Mouse (Mus musculus): ENCODE measurements around the gene Mcoln2. TPM values are rescaled to one million over a fixed set of nuclear protein-coding genes. Genes with fewer than 3 reads are reported as not detected.

Gene Mcoln2
- polyA plus RNA-seq, 1 experiment: 0.07 TPM

DNA sequence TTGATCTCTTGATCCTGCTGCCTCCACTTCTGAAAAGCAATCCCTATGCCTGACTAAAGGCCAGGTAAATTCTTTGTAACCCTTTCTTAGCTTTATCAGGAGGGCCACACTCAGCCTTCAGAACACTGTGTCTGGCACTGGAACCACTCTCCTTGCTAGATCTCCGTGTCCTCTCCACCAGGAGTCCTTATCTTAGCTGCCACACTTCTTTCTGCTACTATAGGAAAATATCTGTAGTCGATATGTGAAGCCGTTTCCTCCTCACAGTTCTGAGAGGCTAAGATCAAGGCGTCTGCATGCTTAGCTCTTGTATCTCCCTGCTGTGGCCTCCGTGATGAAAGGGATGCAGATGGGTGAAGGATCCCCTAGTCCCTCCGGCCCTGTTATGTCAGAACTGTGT is 22.4 kb upstream of the Mcoln2 start:
- no peaks in the 10 kb centered on the region for H3K27me3 ChIP-seq (ENCODE audit: control insufficient read depth, insufficient read depth, low read length)
- WGBS: 79% methylated on average over 6 of the region's 6 CpGs
- DNase-seq: no peak
- TF ChIP-seq CTCF (IDR thresholded peaks at IDR 0.05; ENCODE audit: borderline replicate concordance, insufficient read depth, low read depth, low read length) (no peak), POLR2A (IDR thresholded peaks at IDR 0.05; ENCODE audit: borderline replicate concordance, insufficient read depth, low read length) (no peak)
- H3K4me3 ChIP-seq (replicated peaks; ENCODE audit: insufficient read depth, low read depth, low read length): no peak overlapping the region
- no peak overlapping the region for H3K27ac ChIP-seq (ENCODE audit: insufficient read depth, low read length)
- no peaks in the 10 kb centered on the region for H3K4me1 ChIP-seq (ENCODE audit: control insufficient read depth, insufficient read depth, low read length)

DNA sequence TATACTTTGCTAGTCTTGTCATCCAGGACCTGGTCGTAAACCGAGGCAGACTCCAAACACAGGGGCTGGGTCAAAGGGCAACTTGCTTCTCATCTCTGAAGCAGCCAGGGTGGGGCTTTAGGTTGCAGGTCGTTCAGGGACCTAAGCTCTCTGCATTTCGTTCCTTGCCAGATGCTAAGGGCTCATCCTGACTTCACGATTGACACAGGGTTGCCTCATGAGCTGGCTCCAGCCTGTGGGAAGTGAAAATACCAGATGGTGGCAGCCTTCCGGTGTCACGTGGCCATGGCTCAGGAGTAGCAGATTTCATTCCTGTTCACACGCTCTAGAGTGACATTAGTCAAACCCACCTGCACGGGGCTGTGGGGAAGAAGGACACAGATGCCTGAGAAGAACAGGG is 14.8 kb upstream of the Mcoln2 start:
- Histone ChIP-seq H3K27me3 (ENCODE audit: control insufficient read depth, insufficient read depth, low read length) (no peaks in the 10 kb centered on the region), H3K4me3 (replicated peaks; ENCODE audit: insufficient read depth, low read depth, low read length) (no peak overlapping the region), H3K27ac (ENCODE audit: insufficient read depth, low read length) (no peak overlapping the region), H3K4me1 (ENCODE audit: control insufficient read depth, insufficient read depth, low read length) (no peaks in the 10 kb centered on the region)
- DNase-seq: no peak
- TF ChIP-seq POLR2A (IDR thresholded peaks at IDR 0.05; ENCODE audit: borderline replicate concordance, insufficient read depth, low read length): no peak
- TF ChIP-seq CTCF (IDR thresholded peaks at IDR 0.05; ENCODE audit: borderline replicate concordance, insufficient read depth, low read depth, low read length): no peak
- 59% methylated on average over 9 of the region's 9 CpGs for WGBS

DNA sequence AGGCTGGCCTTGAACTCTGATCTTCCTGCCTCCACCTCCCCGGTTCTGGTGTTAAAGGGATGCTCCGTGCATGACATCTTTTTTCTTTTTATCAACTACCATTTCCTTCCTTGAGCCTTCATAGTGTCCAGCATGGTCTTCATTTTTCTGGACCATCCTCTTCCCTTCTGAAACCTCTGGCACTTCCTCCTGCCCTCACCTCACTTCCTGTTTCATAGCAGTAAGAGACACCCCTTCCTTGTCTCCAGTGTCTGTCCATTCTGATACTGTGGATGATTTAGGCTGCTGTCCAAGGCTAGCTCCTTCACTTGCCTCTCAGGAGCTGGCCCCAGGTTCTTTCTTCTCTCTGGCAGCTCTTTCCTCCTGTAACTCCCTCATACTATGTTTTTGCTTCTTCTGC is 14.2 kb upstream of the Mcoln2 start:
- Histone ChIP-seq H3K27ac (ENCODE audit: insufficient read depth, low read length) (no peak overlapping the region), H3K4me3 (replicated peaks; ENCODE audit: insufficient read depth, low read depth, low read length) (no peak overlapping the region), H3K4me1 (ENCODE audit: control insufficient read depth, insufficient read depth, low read length) (no peaks in the 10 kb centered on the region), H3K27me3 (ENCODE audit: control insufficient read depth, insufficient read depth, low read length) (no peaks in the 10 kb centered on the region)
- no peak for DNase-seq
- TF ChIP-seq CTCF (IDR thresholded peaks at IDR 0.05; ENCODE audit: borderline replicate concordance, insufficient read depth, low read depth, low read length): no peak
- no peak for TF ChIP-seq POLR2A (IDR thresholded peaks at IDR 0.05; ENCODE audit: borderline replicate concordance, insufficient read depth, low read length)
- WGBS: 89% methylated on average over 2 of the region's 2 CpGs

DNA sequence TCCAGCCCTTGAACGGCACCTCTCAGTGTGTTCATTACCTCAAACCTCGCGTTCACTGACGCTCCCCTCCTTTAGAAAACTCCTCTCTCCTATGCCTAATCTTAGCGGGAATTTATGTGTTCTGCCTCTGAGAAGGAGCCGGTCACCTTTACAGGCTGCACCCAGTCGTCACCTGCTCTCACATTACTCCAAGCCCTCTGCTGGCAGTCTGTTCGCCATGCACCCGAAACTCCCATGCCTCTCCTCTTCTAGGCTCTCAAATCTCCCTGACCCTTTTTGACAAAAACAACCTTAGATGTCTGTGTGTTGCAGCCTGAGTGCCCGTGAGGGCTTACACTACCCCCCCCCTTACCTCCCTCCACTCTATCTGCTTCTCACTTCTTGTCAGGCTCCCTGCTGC is 13.2 kb upstream of the Mcoln2 start:
- no peak for DNase-seq
- TF ChIP-seq CTCF (IDR thresholded peaks at IDR 0.05; ENCODE audit: borderline replicate concordance, insufficient read depth, low read depth, low read length): 0 out of 2 replicates have a peak, but pooled peaks have one; percentile 2
- TF ChIP-seq POLR2A (IDR thresholded peaks at IDR 0.05; ENCODE audit: borderline replicate concordance, insufficient read depth, low read length): no peak
- 41% methylated on average over 10 of the region's 10 CpGs for WGBS

DNA sequence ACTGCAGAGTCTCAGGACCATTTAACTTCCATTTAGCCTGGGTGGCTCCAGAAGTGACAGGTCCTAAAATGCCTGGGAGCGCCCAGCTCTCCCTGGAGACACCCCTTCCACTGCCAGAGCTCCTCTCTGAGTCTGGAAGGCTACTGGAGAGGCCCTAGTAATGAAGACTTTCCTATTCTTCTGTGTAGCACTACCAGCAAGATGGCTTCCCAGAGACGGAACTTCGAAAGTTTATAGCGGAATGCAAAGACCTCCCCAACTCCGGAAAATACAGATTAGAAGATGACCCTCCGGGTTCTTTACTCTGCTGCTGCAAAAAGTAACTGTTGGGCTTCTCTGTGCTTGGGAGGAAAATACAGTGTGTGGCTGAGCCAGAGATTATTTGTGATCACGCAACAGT is 9.4 kb upstream of the Mcoln2 start:
- TF ChIP-seq CTCF (IDR thresholded peaks at IDR 0.05; ENCODE audit: borderline replicate concordance, insufficient read depth, low read depth, low read length) (no peak), POLR2A (IDR thresholded peaks at IDR 0.05; ENCODE audit: borderline replicate concordance, insufficient read depth, low read length) (no peak)
- no peak for DNase-seq
- Histone ChIP-seq H3K4me1 (ENCODE audit: control insufficient read depth, insufficient read depth, low read length) (no peaks in the 10 kb centered on the region), H3K27me3 (ENCODE audit: control insufficient read depth, insufficient read depth, low read length) (no peaks in the 10 kb centered on the region), H3K4me3 (replicated peaks; ENCODE audit: insufficient read depth, low read depth, low read length) (no peak overlapping the region), H3K27ac (ENCODE audit: insufficient read depth, low read length) (no peak overlapping the region)
- 92% methylated on average over 7 of the region's 7 CpGs for WGBS

More for the DNA sequence above, 13.2 kb upstream of the Mcoln2 start:
- Histone ChIP-seq H3K4me1 (ENCODE audit: control insufficient read depth, insufficient read depth, low read length) (no peaks in the 10 kb centered on the region), H3K4me3 (replicated peaks; ENCODE audit: insufficient read depth, low read depth, low read length) (no peak overlapping the region), H3K27ac (ENCODE audit: insufficient read depth, low read length) (no peak overlapping the region), H3K27me3 (ENCODE audit: control insufficient read depth, insufficient read depth, low read length) (no peaks in the 10 kb centered on the region)

DNA sequence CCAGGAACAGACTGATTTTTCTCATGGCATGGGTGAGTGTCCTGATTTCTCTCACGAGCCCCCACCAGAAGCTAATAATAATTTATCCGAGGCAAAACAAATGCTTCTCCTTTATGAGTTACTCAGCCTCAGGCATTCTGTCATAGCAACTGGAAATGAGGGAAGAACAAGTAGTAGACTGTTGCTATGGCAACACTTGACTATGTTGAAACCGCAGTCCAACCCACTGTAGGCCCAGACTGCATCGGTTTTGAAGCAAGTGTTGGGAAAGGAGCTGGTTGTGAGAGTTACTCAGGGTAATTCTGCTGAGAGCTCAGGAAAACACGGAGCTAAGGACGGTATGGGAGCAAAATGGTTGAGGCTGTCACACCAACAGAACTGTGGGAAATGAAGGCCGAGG is 7.1 kb upstream of the Mcoln2 start:
- Histone ChIP-seq H3K27ac (ENCODE audit: insufficient read depth, low read length) (no peak overlapping the region), H3K4me3 (replicated peaks; ENCODE audit: insufficient read depth, low read depth, low read length) (no peak overlapping the region), H3K4me1 (ENCODE audit: control insufficient read depth, insufficient read depth, low read length) (no peaks in the 10 kb centered on the region), H3K27me3 (ENCODE audit: control insufficient read depth, insufficient read depth, low read length) (no peaks in the 10 kb centered on the region)
- TF ChIP-seq CTCF (IDR thresholded peaks at IDR 0.05; ENCODE audit: borderline replicate concordance, insufficient read depth, low read depth, low read length) (no peak), POLR2A (IDR thresholded peaks at IDR 0.05; ENCODE audit: borderline replicate concordance, insufficient read depth, low read length) (no peak)
- 78% methylated on average over 7 of the region's 7 CpGs for WGBS
- DNase-seq: no peak

DNA sequence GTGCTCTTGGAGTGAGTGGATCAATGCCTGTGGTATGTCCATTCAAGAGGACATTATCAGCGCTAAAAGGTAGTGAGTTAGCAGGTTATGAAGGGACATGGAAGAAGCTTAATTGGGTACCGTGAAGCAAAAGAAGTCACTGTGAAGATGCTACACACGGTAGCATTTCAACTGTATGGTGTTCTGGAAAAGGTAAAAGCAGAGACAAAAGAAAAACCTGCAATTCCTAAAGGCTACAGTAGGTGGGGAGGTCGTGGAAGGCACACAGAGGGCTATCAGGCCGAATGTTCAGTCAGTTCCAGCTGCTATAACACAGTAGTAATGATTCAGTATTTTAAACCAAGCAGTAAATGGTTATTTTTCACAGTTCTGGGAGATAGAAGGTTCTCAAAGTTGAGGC is 4.1 kb upstream of the Mcoln2 start:
- WGBS: 59% methylated on average over 5 of the region's 5 CpGs
- TF ChIP-seq POLR2A (IDR thresholded peaks at IDR 0.05; ENCODE audit: borderline replicate concordance, insufficient read depth, low read length): no peak
- no peak for TF ChIP-seq CTCF (IDR thresholded peaks at IDR 0.05; ENCODE audit: borderline replicate concordance, insufficient read depth, low read depth, low read length)
- Histone ChIP-seq H3K27ac (ENCODE audit: insufficient read depth, low read length) (no peak overlapping the region), H3K4me1 (ENCODE audit: control insufficient read depth, insufficient read depth, low read length) (peaks cover 7% of the 10 kb centered on the region), H3K27me3 (ENCODE audit: control insufficient read depth, insufficient read depth, low read length) (no peaks in the 10 kb centered on the region; the same call in 1 of the 2 replicates), H3K4me3 (replicated peaks; ENCODE audit: insufficient read depth, low read depth, low read length) (no peak overlapping the region)
- no peak for DNase-seq

DNA sequence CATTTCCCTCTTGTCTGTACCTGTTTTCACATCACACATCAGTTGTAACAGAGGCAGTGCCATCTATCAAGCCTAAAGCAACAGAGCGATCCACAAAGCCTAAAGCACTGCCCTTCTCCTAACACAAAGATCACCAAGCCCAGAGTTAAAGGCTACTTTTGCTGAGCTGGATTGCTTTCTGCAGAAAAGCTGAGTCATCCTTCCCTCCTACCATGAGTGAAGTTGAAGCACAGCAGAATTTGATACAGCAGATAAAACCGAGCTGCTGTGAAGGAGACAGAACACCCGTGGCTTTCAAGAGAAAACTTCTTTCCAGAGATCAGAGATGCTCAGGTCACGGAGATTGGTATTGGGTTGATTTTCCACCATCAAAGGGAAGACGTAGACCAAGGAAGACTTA is 3.5 kb upstream of the Mcoln2 start:
- Histone ChIP-seq H3K4me1 (ENCODE audit: control insufficient read depth, insufficient read depth, low read length) (peaks cover 7% of the 10 kb centered on the region), H3K4me3 (replicated peaks; ENCODE audit: insufficient read depth, low read depth, low read length) (no peak overlapping the region), H3K27me3 (ENCODE audit: control insufficient read depth, insufficient read depth, low read length) (no peaks in the 10 kb centered on the region; the same call in 1 of the 2 replicates), H3K27ac (ENCODE audit: insufficient read depth, low read length) (no peak overlapping the region)
- WGBS: 65% methylated on average over 5 of the region's 5 CpGs
- TF ChIP-seq POLR2A (IDR thresholded peaks at IDR 0.05; ENCODE audit: borderline replicate concordance, insufficient read depth, low read length) (no peak), CTCF (IDR thresholded peaks at IDR 0.05; ENCODE audit: borderline replicate concordance, insufficient read depth, low read depth, low read length) (no peak)
- DNase-seq: no peak

Measured in cerebellum, adult 2 months (tissue).